Mouse (Mus musculus): ENCODE data around the gene Zc3h14.

The Zc3h14 gene

DNA sequence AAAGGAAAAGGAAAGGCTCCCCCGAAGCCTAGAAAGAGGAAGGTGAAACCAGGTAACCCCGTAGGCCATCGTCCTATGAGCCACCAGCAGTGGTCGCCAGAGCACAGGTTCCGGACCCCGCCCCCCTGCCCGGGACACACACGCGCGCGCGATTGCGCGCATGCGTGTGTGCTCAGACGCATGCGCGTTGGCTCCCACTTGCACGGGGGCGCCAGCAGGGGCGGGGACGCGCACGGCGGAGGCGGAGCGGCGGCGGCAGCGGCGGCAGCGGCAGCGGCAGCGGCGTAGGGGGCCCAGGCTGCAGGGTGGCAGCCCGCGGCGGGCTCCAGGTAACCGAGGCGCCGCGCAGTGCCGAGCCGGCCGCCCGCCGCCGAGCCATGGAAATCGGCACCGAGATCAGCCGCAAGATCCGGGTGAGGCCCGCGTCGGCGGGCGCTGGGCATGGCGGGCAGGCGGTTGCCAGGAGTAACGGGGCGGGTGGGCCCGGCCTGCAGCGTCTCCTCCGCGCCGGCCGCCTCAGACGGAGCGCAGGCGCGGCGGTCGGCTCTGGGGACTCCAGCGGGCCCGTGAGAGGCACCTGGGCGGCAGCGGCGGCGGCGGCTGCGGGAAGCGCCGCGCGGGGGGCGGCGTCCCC is at the start of gene Zc3h14:
Gene Zc3h14, plus strand, starts transcription at position 219 of the 634 bp plus-strand sequence.
- no peaks in the 10 kb centered on the region; the same call in 1 of the 2 replicates for H3K27me3 ChIP-seq (ENCODE audit: insufficient read depth, low read length)
- peaks cover 23% of the 10 kb centered on the region for H3K36me3 ChIP-seq (ENCODE audit: insufficient read depth, low read length)
- no peaks in the 10 kb centered on the region for H3K9me3 ChIP-seq (ENCODE audit: low read length)
- peak within 1 kb of the TSS; percentile 88 for H3K4me3 ChIP-seq (replicated peaks; ENCODE audit: low read length)
- peaks cover 28% of the 10 kb centered on the region for H3K4me1 ChIP-seq (replicated peaks; ENCODE audit: low read depth, low read length)
- no peak for TF ChIP-seq NANOG (IDR thresholded peaks at IDR 0.05; ENCODE audit: borderline replicate concordance, low read length)
- TF ChIP-seq POU5F1 (IDR thresholded peaks at IDR 0.05; ENCODE audit: borderline replicate concordance, low read length): no peak

DNA sequence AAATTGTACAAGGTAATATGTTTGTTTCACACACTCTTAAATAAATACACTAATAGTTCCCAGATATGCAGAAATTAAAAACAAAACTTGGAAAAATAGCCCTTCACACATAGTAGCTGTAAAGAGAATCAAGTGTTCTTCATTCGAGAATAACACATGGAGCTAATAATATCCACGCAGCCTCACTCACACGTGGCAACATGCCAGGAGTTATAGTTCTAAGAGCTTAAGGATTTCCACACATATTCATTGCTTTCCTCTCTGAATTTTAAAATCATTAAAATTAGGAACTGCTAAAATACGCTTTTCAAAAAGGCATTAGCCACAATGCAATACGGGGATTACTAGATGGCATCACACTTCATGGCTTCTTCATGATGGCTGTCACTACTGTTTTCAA is 49.6 kb upstream of the Zc3h14 start:
- no peaks in the 10 kb centered on the region for H3K27me3 ChIP-seq (ENCODE audit: insufficient read depth, low read length)
- H3K4me1 ChIP-seq (replicated peaks; ENCODE audit: low read depth, low read length): peaks cover 19% of the 10 kb centered on the region
- H3K36me3 ChIP-seq (ENCODE audit: insufficient read depth, low read length): peaks cover 10% of the 10 kb centered on the region
- TF ChIP-seq POU5F1 (IDR thresholded peaks at IDR 0.05; ENCODE audit: borderline replicate concordance, low read length): no peak
- H3K4me3 ChIP-seq (replicated peaks; ENCODE audit: low read length): no peak overlapping the region
- H3K9me3 ChIP-seq (ENCODE audit: low read length): no peaks in the 10 kb centered on the region

DNA sequence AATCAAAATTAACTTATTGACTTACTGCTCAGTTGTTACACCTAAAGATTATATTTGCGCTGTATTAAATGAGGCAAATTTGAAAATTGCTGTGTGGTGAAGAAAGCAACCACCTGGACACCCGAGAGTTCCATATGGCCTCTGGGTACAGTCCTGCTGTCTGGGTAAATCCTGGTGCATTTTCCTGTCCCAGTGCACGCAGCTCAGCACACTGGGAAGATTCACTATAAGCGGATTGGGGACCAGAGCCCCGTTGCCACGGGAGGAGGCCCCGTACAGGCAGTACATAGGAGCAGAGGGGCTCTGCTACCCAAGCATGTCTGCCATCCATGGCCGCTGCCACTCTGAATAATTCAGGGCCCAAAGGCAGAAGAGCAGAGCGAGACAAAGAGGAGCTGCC is 45.2 kb upstream of the Zc3h14 start:
- Histone ChIP-seq H3K4me3 (replicated peaks; ENCODE audit: low read length) (no peak overlapping the region), H3K9me3 (ENCODE audit: low read length) (no peaks in the 10 kb centered on the region), H3K4me1 (replicated peaks; ENCODE audit: low read depth, low read length) (peaks cover 39% of the 10 kb centered on the region), H3K27me3 (ENCODE audit: insufficient read depth, low read length) (no peaks in the 10 kb centered on the region), H3K36me3 (ENCODE audit: insufficient read depth, low read length) (no peaks in the 10 kb centered on the region)
- TF ChIP-seq CTCF (conservative IDR thresholded peaks at IDR 0.05; ENCODE audit: low read length) (no peak), POU5F1 (IDR thresholded peaks at IDR 0.05; ENCODE audit: borderline replicate concordance, low read length) (no peak), NANOG (IDR thresholded peaks at IDR 0.05; ENCODE audit: borderline replicate concordance, low read length) (no peak)

DNA sequence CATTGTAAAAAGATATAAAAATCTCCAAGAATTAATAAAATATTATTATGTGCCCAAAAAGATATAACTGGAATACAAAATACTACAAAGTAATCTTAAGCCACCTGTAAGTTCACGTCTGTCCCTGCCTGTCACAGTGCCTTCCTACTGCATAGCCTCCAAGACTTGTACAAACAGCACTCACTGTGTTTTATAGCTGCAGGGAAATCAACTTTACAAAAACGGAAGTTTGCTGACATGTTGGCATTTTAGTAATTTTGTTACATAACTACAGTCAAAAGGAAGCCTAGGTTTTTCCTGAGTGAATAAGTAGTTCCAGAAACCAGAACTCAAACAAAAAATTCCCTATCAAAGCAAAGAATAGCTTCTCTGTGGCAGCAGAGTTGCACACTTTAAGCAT is 43.2 kb upstream of the Zc3h14 start:
- H3K9me3 ChIP-seq (ENCODE audit: low read length): no peaks in the 10 kb centered on the region
- peaks cover 4% of the 10 kb centered on the region for H3K36me3 ChIP-seq (ENCODE audit: insufficient read depth, low read length)
- TF ChIP-seq CTCF (conservative IDR thresholded peaks at IDR 0.05; ENCODE audit: low read length): no peak
- no peak for TF ChIP-seq POU5F1 (IDR thresholded peaks at IDR 0.05; ENCODE audit: borderline replicate concordance, low read length)
- TF ChIP-seq NANOG (IDR thresholded peaks at IDR 0.05; ENCODE audit: borderline replicate concordance, low read length): no peak
- peaks cover 31% of the 10 kb centered on the region for H3K4me1 ChIP-seq (replicated peaks; ENCODE audit: low read depth, low read length)
- no peak overlapping the region for H3K4me3 ChIP-seq (replicated peaks; ENCODE audit: low read length)
- H3K27me3 ChIP-seq (ENCODE audit: insufficient read depth, low read length): no peaks in the 10 kb centered on the region

DNA sequence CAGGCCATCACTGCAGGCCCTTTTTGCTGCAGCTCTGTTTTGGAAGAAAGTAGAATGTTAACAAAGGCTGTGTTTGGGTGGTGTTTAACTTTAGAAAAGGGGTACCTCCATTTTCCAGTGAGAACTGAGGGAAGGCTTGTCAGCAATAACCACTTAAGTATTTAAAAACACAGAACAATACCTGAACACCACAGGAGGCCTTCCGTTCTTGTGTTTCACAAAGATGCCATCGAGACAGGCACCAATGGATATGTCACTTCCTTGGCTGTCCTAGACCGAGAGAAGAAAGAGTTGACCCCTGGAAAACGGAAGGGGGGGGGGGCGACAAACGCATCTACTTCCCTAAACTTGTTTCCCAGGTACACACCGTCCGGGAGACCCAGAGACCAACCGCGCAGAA is 42.8 kb upstream of the Zc3h14 start:
- no peaks in the 10 kb centered on the region for H3K9me3 ChIP-seq (ENCODE audit: low read length)
- H3K4me1 ChIP-seq (replicated peaks; ENCODE audit: low read depth, low read length): peaks cover 28% of the 10 kb centered on the region
- no peak for TF ChIP-seq NANOG (IDR thresholded peaks at IDR 0.05; ENCODE audit: borderline replicate concordance, low read length)
- TF ChIP-seq POU5F1 (IDR thresholded peaks at IDR 0.05; ENCODE audit: borderline replicate concordance, low read length): no peak
- TF ChIP-seq CTCF (conservative IDR thresholded peaks at IDR 0.05; ENCODE audit: low read length): no peak
- no peaks in the 10 kb centered on the region for H3K27me3 ChIP-seq (ENCODE audit: insufficient read depth, low read length)
- 0 out of 2 replicates have a peak overlapping the region, but pooled peaks have one; percentile 10 for H3K4me3 ChIP-seq (replicated peaks; ENCODE audit: low read length)
- H3K36me3 ChIP-seq (ENCODE audit: insufficient read depth, low read length): peaks cover 4% of the 10 kb centered on the region

DNA sequence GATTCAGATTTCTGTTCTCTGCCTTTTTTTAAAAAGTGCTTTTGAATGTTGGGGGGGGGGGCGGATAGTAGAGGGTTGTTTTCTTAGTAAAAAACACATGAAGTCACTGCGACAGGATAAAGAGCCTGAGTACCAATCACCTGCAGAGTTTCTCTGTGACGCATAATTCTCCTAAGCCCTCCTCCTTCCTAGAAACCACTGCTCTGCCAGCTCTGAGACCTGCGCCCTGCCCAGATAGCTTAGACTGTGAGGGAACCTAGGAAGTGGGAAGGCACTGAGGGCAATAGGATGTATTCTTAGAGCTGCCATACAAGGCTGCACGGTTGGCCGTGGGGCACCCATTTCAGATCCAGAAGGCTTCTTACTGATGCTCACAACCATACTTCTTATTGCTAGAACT is 33.9 kb upstream of the Zc3h14 start:
- TF ChIP-seq CTCF (conservative IDR thresholded peaks at IDR 0.05; ENCODE audit: low read length) (no peak), NANOG (IDR thresholded peaks at IDR 0.05; ENCODE audit: borderline replicate concordance, low read length) (no peak), POU5F1 (IDR thresholded peaks at IDR 0.05; ENCODE audit: borderline replicate concordance, low read length) (no peak)

DNA sequence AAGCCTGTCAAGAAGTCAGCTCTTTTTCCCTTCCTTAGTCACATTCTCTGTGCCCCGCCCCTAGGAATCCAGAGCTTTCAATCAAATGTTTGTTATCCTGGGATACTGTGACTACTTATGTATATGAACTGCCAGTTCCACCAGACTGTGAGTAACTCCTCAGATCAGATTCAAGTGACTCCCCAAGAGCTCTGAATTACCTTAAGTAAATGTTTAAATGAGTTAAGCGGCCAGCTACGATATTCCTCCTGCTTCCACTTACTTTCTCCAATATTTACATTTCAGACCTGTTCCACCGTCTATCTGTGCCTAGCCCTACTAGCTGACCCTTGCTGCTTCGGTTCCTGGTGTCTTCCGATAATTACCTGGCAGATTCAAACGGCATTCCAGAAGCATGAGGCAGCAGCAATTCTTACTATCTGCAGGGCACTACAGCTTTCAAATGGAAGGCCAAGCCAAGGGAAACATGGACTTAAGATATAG is 33.1 kb upstream of the Zc3h14 start:
- H3K4me3 ChIP-seq (replicated peaks; ENCODE audit: low read length): no peak overlapping the region
- 0 out of 2 replicates have a peak, but pooled peaks cover 5% of the 10 kb centered on the region for H3K36me3 ChIP-seq (ENCODE audit: insufficient read depth, low read length)
- no peaks in the 10 kb centered on the region; the same call in 1 of the 2 replicates for H3K4me1 ChIP-seq (replicated peaks; ENCODE audit: low read depth, low read length)
- TF ChIP-seq NANOG (IDR thresholded peaks at IDR 0.05; ENCODE audit: borderline replicate concordance, low read length): no peak
- TF ChIP-seq CTCF (conservative IDR thresholded peaks at IDR 0.05; ENCODE audit: low read length): no peak
- TF ChIP-seq POU5F1 (IDR thresholded peaks at IDR 0.05; ENCODE audit: borderline replicate concordance, low read length): no peak
- no peaks in the 10 kb centered on the region for H3K27me3 ChIP-seq (ENCODE audit: insufficient read depth, low read length)
- H3K9me3 ChIP-seq (ENCODE audit: low read length): peaks cover 4% of the 10 kb centered on the region

More for the DNA sequence above, 33.9 kb upstream of the Zc3h14 start:
- H3K27me3 ChIP-seq (ENCODE audit: insufficient read depth, low read length): no peaks in the 10 kb centered on the region
- H3K4me3 ChIP-seq (replicated peaks; ENCODE audit: low read length): no peak overlapping the region
- peaks cover 4% of the 10 kb centered on the region for H3K9me3 ChIP-seq (ENCODE audit: low read length)
- H3K36me3 ChIP-seq (ENCODE audit: insufficient read depth, low read length): 0 out of 2 replicates have a peak, but pooled peaks cover 5% of the 10 kb centered on the region
- no peaks in the 10 kb centered on the region; the same call in 1 of the 2 replicates for H3K4me1 ChIP-seq (replicated peaks; ENCODE audit: low read depth, low read length)

DNA sequence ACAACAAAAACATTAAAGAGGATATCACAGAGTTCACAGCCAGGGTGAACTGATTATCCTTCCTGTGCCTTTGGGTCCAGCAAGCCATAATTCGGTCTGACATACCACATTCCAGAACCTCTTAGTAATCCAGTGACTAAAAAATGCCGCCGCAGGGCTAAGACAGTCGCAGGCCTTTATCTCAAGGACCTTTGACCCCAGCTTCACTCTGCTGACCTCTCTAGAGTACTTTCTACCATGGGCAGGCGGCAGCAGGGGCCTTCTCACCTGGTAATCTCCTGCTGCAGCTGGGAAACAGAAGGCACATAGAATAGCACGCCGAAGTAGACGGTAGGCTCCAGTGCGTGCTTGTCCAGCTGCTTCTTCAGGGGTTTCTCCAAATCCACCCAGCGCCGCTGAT is 32.0 kb upstream of the Zc3h14 start:
- Histone ChIP-seq H3K4me1 (replicated peaks; ENCODE audit: low read depth, low read length) (no peaks in the 10 kb centered on the region; the same call in 1 of the 2 replicates), H3K4me3 (replicated peaks; ENCODE audit: low read length) (no peak overlapping the region), H3K27me3 (ENCODE audit: insufficient read depth, low read length) (no peaks in the 10 kb centered on the region), H3K9me3 (ENCODE audit: low read length) (peaks cover 4% of the 10 kb centered on the region), H3K36me3 (ENCODE audit: insufficient read depth, low read length) (0 out of 2 replicates have a peak, but pooled peaks cover 5% of the 10 kb centered on the region)
- TF ChIP-seq CTCF (conservative IDR thresholded peaks at IDR 0.05; ENCODE audit: low read length): no peak
- no peak for TF ChIP-seq NANOG (IDR thresholded peaks at IDR 0.05; ENCODE audit: borderline replicate concordance, low read length)
- no peak for TF ChIP-seq POU5F1 (IDR thresholded peaks at IDR 0.05; ENCODE audit: borderline replicate concordance, low read length)

DNA sequence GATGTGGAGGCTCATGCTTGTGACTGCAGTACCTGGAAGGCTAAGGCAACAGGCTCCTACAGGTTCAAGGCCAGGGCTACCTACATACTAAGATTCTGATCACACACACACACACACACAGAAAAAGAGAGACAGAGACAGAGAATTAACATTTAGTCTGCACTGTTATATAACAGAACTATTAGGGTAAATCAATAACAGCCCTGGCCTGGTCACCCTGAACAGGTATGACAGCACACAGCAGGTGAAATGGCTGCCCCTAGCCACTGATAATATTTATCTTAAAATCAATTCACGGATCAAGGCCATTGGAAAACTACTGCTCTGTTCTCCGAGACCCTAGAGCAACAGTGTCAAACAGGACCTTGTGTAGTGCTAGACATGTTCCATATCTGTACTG is 30.6 kb upstream of the Zc3h14 start:
- H3K4me1 ChIP-seq (replicated peaks; ENCODE audit: low read depth, low read length): no peaks in the 10 kb centered on the region; the same call in 1 of the 2 replicates
- no peak overlapping the region for H3K4me3 ChIP-seq (replicated peaks; ENCODE audit: low read length)
- 0 out of 2 replicates have a peak, but pooled peaks cover 5% of the 10 kb centered on the region for H3K36me3 ChIP-seq (ENCODE audit: insufficient read depth, low read length)
- no peaks in the 10 kb centered on the region for H3K27me3 ChIP-seq (ENCODE audit: insufficient read depth, low read length)
- TF ChIP-seq NANOG (IDR thresholded peaks at IDR 0.05; ENCODE audit: borderline replicate concordance, low read length) (no peak), POU5F1 (IDR thresholded peaks at IDR 0.05; ENCODE audit: borderline replicate concordance, low read length) (no peak), CTCF (conservative IDR thresholded peaks at IDR 0.05; ENCODE audit: low read length) (no peak)
- H3K9me3 ChIP-seq (ENCODE audit: low read length): peaks cover 4% of the 10 kb centered on the region

All from E14TG2a.4 (cell line).